Mouse (Mus musculus) right cerebral cortex, postnatal 36 days (tissue): ENCODE data around the gene Pick1.

ENCODE experiments used
- DNase-seq, 2 experiments: peaks; one replicate each; pipeline ENCODE4 v3.0.0; 2022; ENCODE audit warnings: low spot score in 2 of 2, mixed read lengths in 1 of 2

Gene Pick1

GRCm38 (mm10) chr15:79270317-79271123, 41.5 kb downstream of the Pick1 start:
- DNase-seq, result no peak

- DNase-seq, result no peak
Measured at GRCm38 (mm10) chr15:79271124-79271746, 42.3 kb downstream of the Pick1 start.

GRCm38 (mm10) chr15:79273020-79273419, 44.0 kb downstream of the Pick1 start:
- no peak for DNase-seq

- no peak for DNase-seq
Measured at GRCm38 (mm10) chr15:79277728-79278127, 48.8 kb downstream of the Pick1 start.

GRCm38 (mm10) chr15:79280209-79280608, 51.2 kb downstream of the Pick1 start:
- no peak for DNase-seq

- DNase-seq, result no peak
Measured at GRCm38 (mm10) chr15:79280850-79281249, 51.9 kb downstream of the Pick1 start.

GRCm38 (mm10) chr15:79281389-79281788, 52.4 kb downstream of the Pick1 start:
- DNase-seq, result no peak

- no peak for DNase-seq
Measured at GRCm38 (mm10) chr15:79282434-79282833, 53.5 kb downstream of the Pick1 start.

GRCm38 (mm10) chr15:79283371-79283770, 54.4 kb downstream of the Pick1 start:
- DNase-seq, result no peak

GRCm38 (mm10) chr15:79285399-79285798, 56.4 kb downstream of the Pick1 start, which contains the start of gene Baiap2l2:
Gene Baiap2l2, minus strand, starts transcription at chr15:79285537.
- no peak for DNase-seq

- DNase-seq, result no peak
Measured at GRCm38 (mm10) chr15:79286141-79286540, 57.2 kb downstream of the Pick1 start.

- DNase-seq, result no peak
Measured at GRCm38 (mm10) chr15:79287091-79287490, 58.1 kb downstream of the Pick1 start.

- no peak for DNase-seq
Measured at GRCm38 (mm10) chr15:79288387-79288786, 59.4 kb downstream of the Pick1 start.

GRCm38 (mm10) chr15:79289441-79289840, 60.5 kb downstream of the Pick1 start:
- DNase-seq, result no peak

- no peak for DNase-seq
Measured at GRCm38 (mm10) chr15:79290340-79290739, 61.4 kb downstream of the Pick1 start.

- no peak for DNase-seq
Measured at GRCm38 (mm10) chr15:79292779-79293178, 63.8 kb downstream of the Pick1 start.

- no peak for DNase-seq
Measured at GRCm38 (mm10) chr15:79298553-79298952, 69.6 kb downstream of the Pick1 start.
